Mouse (Mus musculus) midbrain, embryonic 11.5 days (tissue): ENCODE measurements at regions not wholly inside any gene's neighbourhood (a gene's known extent, or its start where the extent isn't known, plus 50 kb on each side); places are given as distances from the start of the nearest gene placed in this dataset.
A peak's percentile ranks its signal among the peaks of the same experiment; 100 is the strongest.

Experiments
- ATAC-seq: fragments of 200-750 bp; cut with Nextera tagmentation; 2 replicates; pipeline ENCODE4 v1.8.0; 2017; ENCODE audit warnings: moderate TSS enrichment, moderate library complexity; ENCODE audit not compliant: low FRiP score
- DNase-seq: peaks from one replicate; pipeline ENCODE4 v3.0.0; 2015; ENCODE audit warnings: low spot score; ENCODE audit errors: missing footprints
- H3K27ac ChIP-seq: fragments of 300-500 bp; sonication (generic); 2 replicates; pipeline ENCODE4 v1.5.1; 2014; ENCODE audit warnings: low read depth, low read length
- H3K27me3 ChIP-seq: fragments of 300-500 bp; sonication (generic); 2 replicates; pipeline ENCODE4 v1.6.1; 2014; ENCODE audit warnings: mild to moderate bottlenecking, low read length, moderate library complexity, mixed read lengths; ENCODE audit not compliant: control insufficient read depth, insufficient read depth
- H3K36me3 ChIP-seq: fragments of 300-500 bp; sonication (generic); 2 replicates; pipeline ENCODE4 v1.6.1; 2014; ENCODE audit warnings: mild to moderate bottlenecking, low read length, moderate library complexity, mixed read lengths; ENCODE audit not compliant: control insufficient read depth, insufficient read depth
- H3K4me1 ChIP-seq: fragments of 300-500 bp; sonication (generic); 2 replicates; pipeline ENCODE4 v1.6.1; 2014; ENCODE audit warnings: low read length; ENCODE audit not compliant: control insufficient read depth, insufficient read depth
- H3K4me2 ChIP-seq: fragments of 300-500 bp; sonication (generic); 2 replicates; pipeline ENCODE4 v1.6.1; 2014; ENCODE audit warnings: mild to moderate bottlenecking, moderate library complexity
- H3K4me3 ChIP-seq: fragments of 300-500 bp; sonication (generic); 2 replicates; pipeline ENCODE4 v1.5.1; 2014; ENCODE audit warnings: low read depth, low read length
- H3K9ac ChIP-seq: fragments of 300-500 bp; sonication (generic); 2 replicates; pipeline ENCODE4 v1.6.1; 2014; ENCODE audit warnings: low read length
- H3K9me3 ChIP-seq: fragments of 300-500 bp; sonication (generic); 2 replicates; pipeline ENCODE4 v1.6.1; 2016; ENCODE audit warnings: low read length; ENCODE audit not compliant: control insufficient read depth
- WGBS: fragments of 180-500 bp; shearing (Covaris S2); extraction: QIAGEN DNeasy Blood & Tissue Kit; methylation state at CpG from one replicate; pipeline ENCODE4 v1.1.7; 2014; 5-methylcytosine and 5-hydroxymethylcytosine counted together

DNA sequence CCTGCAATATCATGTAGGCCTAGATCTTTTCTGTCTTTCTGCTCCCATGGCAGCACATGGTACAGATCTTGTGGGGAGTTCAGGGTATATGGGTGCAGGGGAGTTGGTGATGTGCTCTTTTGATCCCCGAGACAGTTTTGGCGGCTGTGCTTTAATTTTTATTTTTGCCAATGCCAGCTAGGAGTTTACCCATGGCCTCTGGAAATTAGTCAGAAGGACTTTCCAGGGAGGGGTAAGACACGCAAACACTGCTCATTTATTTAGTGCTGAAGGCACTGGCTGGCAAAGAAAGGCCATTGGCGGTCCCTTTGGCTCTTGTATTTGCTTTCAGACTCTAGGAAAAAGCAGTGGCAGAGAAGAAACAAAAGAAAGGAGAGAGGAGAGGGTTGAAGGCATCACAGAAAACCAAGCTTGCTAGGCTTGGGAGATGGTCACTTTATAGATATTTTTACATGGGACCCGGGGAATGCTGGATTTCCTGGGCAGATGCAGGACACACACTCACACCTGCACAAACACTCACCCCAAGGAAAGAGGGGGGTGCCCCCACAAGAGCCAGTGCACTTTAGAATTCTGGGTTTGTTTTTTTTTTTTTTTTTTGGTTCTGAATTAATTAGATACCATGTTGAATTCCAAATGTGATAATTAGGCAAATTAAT lies 50.4 kb upstream of the Pcdh8 start:
- ATAC-seq (peak; percentile 34; the same call in 1 of the 2 replicates), DNase-seq (no peak)
- Histone ChIP-seq H3K9me3 (no peaks in the 10 kb centered on the region), H3K4me1 (peaks cover 10% of the 10 kb centered on the region), H3K36me3 (no peaks in the 10 kb centered on the region), H3K27ac (no peak overlapping the region), H3K9ac (no peak overlapping the region), H3K27me3 (no peaks in the 10 kb centered on the region), H3K4me3 (no peak overlapping the region), H3K4me2 (no peak overlapping the region)
- WGBS: 73% methylated on average over 5 of the region's 5 CpGs
